Comparison of ENCODE assay signal across 7 mouse cellular contexts in the genomic region with DNA sequence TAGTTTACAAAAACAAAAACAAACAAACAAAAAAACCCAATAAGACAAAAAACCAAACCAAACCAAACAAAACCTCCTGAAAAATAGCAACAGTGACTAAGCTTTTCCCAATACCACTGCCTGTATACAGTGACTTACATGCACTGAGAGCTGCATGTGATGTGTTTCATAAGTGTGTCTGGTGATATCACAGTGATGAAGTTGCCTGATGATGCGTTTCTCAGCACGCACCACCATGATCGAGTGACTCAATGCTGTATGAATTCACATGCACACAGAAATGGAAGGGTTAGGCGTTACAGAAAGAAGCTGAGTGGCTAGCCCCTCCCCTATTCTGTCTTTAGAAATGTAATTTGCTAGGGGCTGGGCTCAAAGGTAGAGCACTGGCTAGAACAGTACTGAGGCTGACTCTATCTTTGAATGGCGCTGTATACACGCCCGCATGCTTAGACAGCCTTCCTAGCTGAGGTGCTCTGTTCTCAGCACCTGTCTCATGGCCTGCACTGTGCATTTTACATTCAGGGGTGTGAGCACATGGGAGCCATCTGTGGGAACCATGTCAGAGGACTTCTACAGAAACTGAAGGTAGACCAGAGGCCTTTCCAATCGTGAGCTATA. TPM values are rescaled to one million over a fixed set of nuclear protein-coding genes. Genes with fewer than 3 reads are reported as not detected.
DNase-seq lines count a peak whose midpoint lies in the region; ATAC-seq and TF ChIP-seq lines count a peak whose summit lies in the region.

No protein-coding gene starts in this region.

- no peak overlapping the region for H3K4me3 ChIP-seq in intestine, embryonic 14.5 days (ENCODE audit: low read depth, low read length)
- no peak overlapping the region for H3K4me3 ChIP-seq in intestine, embryonic 15.5 days (replicated peaks)
- H3K4me3 ChIP-seq in bone marrow macrophage, adult 2 months (ENCODE audit: insufficient read depth, low read length), result no peak overlapping the region
- no peak overlapping the region for H3K4me3 ChIP-seq in limb, embryonic 13.5 days

- no peaks in the 10 kb centered on the region for H3K9me3 ChIP-seq in intestine, embryonic 14.5 days (ENCODE audit: control insufficient read depth, low read length)
- no peaks in the 10 kb centered on the region for H3K9me3 ChIP-seq in intestine, embryonic 15.5 days
- H3K9me3 ChIP-seq in limb, embryonic 13.5 days, result peaks cover 10% of the 10 kb centered on the region; the same call in 1 of the 2 replicates

- TF ChIP-seq CTCF in bone marrow macrophage, adult 2 months (IDR thresholded peaks at IDR 0.05; ENCODE audit: low read depth, low read length), result no peak

- H3K27me3 ChIP-seq in intestine, embryonic 14.5 days (replicated peaks; ENCODE audit: control insufficient read depth, insufficient read depth, low read length), result no peaks in the 10 kb centered on the region
- H3K27me3 ChIP-seq in intestine, embryonic 15.5 days (replicated peaks), result no peaks in the 10 kb centered on the region
- H3K27me3 ChIP-seq in limb, embryonic 13.5 days, result no peaks in the 10 kb centered on the region

- WGBS in intestine, embryonic 14.5 days, result 84% methylated on average over 8 of the region's 8 CpGs
- 91% methylated on average over 8 of the region's 8 CpGs for WGBS in intestine, embryonic 15.5 days
- 82% methylated on average over 8 of the region's 8 CpGs for WGBS in limb, embryonic 13.5 days

- no peak for TF ChIP-seq POLR2A in bone marrow macrophage, adult 2 months (IDR thresholded peaks at IDR 0.05; ENCODE audit: borderline replicate concordance, low read depth, low read length)

- H3K4me1 ChIP-seq in intestine, embryonic 14.5 days (replicated peaks; ENCODE audit: control insufficient read depth, insufficient read depth, low read length), result peaks cover 10% of the 10 kb centered on the region
- H3K4me1 ChIP-seq in intestine, embryonic 15.5 days (replicated peaks), result 0 out of 2 replicates have a peak, but pooled peaks cover 2% of the 10 kb centered on the region
- peaks cover 39% of the 10 kb centered on the region for H3K4me1 ChIP-seq in bone marrow macrophage, adult 2 months (ENCODE audit: control insufficient read depth, insufficient read depth, low read length)
- H3K4me1 ChIP-seq in limb, embryonic 13.5 days, result peaks cover 24% of the 10 kb centered on the region

- no peak; the same call in 1 of the 2 replicates for ATAC-seq in intestine, embryonic 14.5 days (replicated peaks; ENCODE audit: low FRiP score, low TSS enrichment, low read depth)
- ATAC-seq in intestine, embryonic 15.5 days, result no peak
- 0 out of 2 replicates have a peak, but pooled peaks have one; percentile 44 for ATAC-seq in limb, embryonic 13.5 days (ENCODE audit: low FRiP score, low read depth)

- H3K4me2 ChIP-seq in intestine, embryonic 14.5 days (ENCODE audit: low read length), result no peak overlapping the region
- no peak overlapping the region for H3K4me2 ChIP-seq in intestine, embryonic 15.5 days (replicated peaks)
- no peak overlapping the region for H3K4me2 ChIP-seq in limb, embryonic 13.5 days (replicated peaks)

- no peak for DNase-seq in intestine, embryonic 14.5 days (ENCODE audit: low spot score)
- peak; percentile 61 for DNase-seq in MN1 (ENCODE audit: low spot score)
- DNase-seq in testis, postnatal 10 days (ENCODE audit: low spot score), result no peak
- no peak for DNase-seq in adipocyte (ENCODE audit: low spot score)

- no peak overlapping the region for H3K9ac ChIP-seq in intestine, embryonic 14.5 days (ENCODE audit: low read length)
- H3K9ac ChIP-seq in intestine, embryonic 15.5 days, result no peak overlapping the region
- H3K9ac ChIP-seq in limb, embryonic 13.5 days, result no peak overlapping the region

- peak overlapping the region; percentile 44; the same call in 1 of the 2 replicates for H3K27ac ChIP-seq in intestine, embryonic 14.5 days (ENCODE audit: low read depth)
- H3K27ac ChIP-seq in intestine, embryonic 15.5 days, result no peak overlapping the region
- H3K27ac ChIP-seq in bone marrow macrophage, adult 2 months (ENCODE audit: insufficient read depth, low read depth, low read length), result peak overlapping the region; percentile 22; the same call in 1 of the 2 replicates
- H3K27ac ChIP-seq in limb, embryonic 13.5 days, result no peak overlapping the region

- no peaks in the 10 kb centered on the region for H3K36me3 ChIP-seq in intestine, embryonic 14.5 days (ENCODE audit: control insufficient read depth, insufficient read depth, low read length)
- no peaks in the 10 kb centered on the region for H3K36me3 ChIP-seq in intestine, embryonic 15.5 days
- H3K36me3 ChIP-seq in limb, embryonic 13.5 days, result no peaks in the 10 kb centered on the region

RNA-seq across cellular contexts. Expression of a gene that starts 44.9 kb away (rescaled TPM):
- polyA plus RNA-seq in intestine, embryonic 14.5 days (2014; fragmentation: Nextera tagmentation; extraction: Ambion mirVana), result 13.7 and 13.9 TPM in 2 replicates
- polyA plus RNA-seq in intestine, embryonic 15.5 days (2015; fragmentation: Nextera tagmentation; extraction: Ambion mirVana), result 9.5 and 9.7 TPM in 2 replicates
- 41.3 and 46.1 TPM in 2 replicates for polyA plus RNA-seq in bone marrow macrophage, adult 2 months (2012; ENCODE audit: insufficient read depth, insufficient read length, missing spikeins)
- 17.7 and 18.0 TPM in 2 replicates for polyA plus RNA-seq in limb, embryonic 13.5 days (2015; fragmentation: Nextera tagmentation; extraction: Ambion mirVana)

Comparison
In these comparisons a context has a peak if more than half of its experiments do, and no peak if none do; other contexts are left out.
1. H3K27ac ChIP-seq: peak in intestine, embryonic 14.5 days (single experiment) and bone marrow macrophage, adult 2 months (single experiment); none in intestine, embryonic 15.5 days (single experiment) and limb, embryonic 13.5 days (single experiment).